Mouse (Mus musculus): ENCODE results near the gene Scd3.

GRCm38 (mm10) chr19:44176741-44177140, 26.3 kb upstream of the Scd3 start:
- TF ChIP-seq GATA1 (IDR thresholded peaks at IDR 0.05; ENCODE audit: borderline replicate concordance, low read length): no peak
- no peak for TF ChIP-seq FLI1 (IDR thresholded peaks at IDR 0.05; ENCODE audit: low read length)
